Mouse (Mus musculus): ENCODE results near the gene Scrg1.
A peak's percentile ranks its signal among the peaks of the same experiment; 100 is the strongest.

- TF ChIP-seq CTCF (IDR thresholded peaks at IDR 0.05 in 2 of 3, conservative IDR thresholded peaks at IDR 0.05 in 1 of 3; ENCODE audit: control insufficient read depth in 1 of 3, insufficient read depth in 1 of 3, low read depth in 2 of 3, low read length in 3 of 3, poor library complexity in 1 of 3, severe bottlenecking in 1 of 3): no peak
- TF ChIP-seq EP300 (IDR thresholded peaks at IDR 0.05; ENCODE audit: low read depth in 1 of 2, low read length in 2 of 2): peak in 1 of 2 experiments; percentile 28; a peak in 1 of 4 replicates
- TF ChIP-seq ELF1 (IDR thresholded peaks at IDR 0.05; ENCODE audit: low read depth, low read length): no peak
- TF ChIP-seq TCF12 (IDR thresholded peaks at IDR 0.05; ENCODE audit: low read depth, low read length): peak; percentile 56
- TF ChIP-seq POLR2A (IDR thresholded peaks at IDR 0.05; ENCODE audit: control insufficient read depth in 1 of 2, insufficient read depth in 1 of 2, low read depth in 1 of 2, low read length in 2 of 2, poor library complexity in 1 of 2): peak; percentile 63 to 94
- TF ChIP-seq E2F4 (IDR thresholded peaks at IDR 0.05; ENCODE audit: borderline replicate concordance, low read depth, low read length): peak; percentile 88; the same call in 1 of the 2 replicates
- TF ChIP-seq SIN3A (IDR thresholded peaks at IDR 0.05; ENCODE audit: low read length): peak; percentile 40
These were observed 55.8 kb downstream of the Scrg1 start, which contains the start of gene Hmgb2 for GRCm38 (mm10) chr8:57511316-57512118.
